Mouse (Mus musculus) heart, postnatal 14 days (tissue): ENCODE measurements at regions not wholly inside any gene's neighbourhood (a gene's known extent, or its start where the extent isn't known, plus 50 kb on each side); places are given as distances from the start of the nearest gene placed in this dataset.
A peak's percentile ranks its signal among the peaks of the same experiment; 100 is the strongest.

Experiments used
- DNase-seq, 2 experiments: peaks; one replicate each; pipeline ENCODE4 v3.0.0; 2021 to 2022
- intact Hi-C: fragments of 180-260 bp; cut with DNase I; formaldehyde crosslinking; loops from one replicate; pipeline ENCODE4 v1.15.1; 2025

DNA sequence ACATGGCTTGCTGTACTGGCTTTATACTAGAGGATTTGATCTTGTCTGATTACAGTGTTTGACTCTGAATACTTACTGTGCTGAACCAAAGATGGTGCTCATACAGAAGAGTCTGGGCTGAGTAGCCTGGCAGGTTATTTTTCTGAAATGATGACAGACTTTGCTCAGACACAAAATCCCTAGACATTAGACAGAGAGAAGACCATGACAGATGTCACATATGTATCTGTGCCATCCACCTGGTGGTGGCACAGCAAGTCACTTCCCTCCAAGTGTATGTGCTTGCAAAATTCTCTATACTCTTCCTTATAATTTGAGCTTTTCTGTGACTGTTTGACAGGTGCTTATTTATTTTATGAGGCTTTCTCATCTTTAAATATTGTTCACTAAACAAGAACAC, 80.7 kb downstream of the Gm7361 start:
- intact Hi-C loops = no loop called here
- no peak for DNase-seq

DNA sequence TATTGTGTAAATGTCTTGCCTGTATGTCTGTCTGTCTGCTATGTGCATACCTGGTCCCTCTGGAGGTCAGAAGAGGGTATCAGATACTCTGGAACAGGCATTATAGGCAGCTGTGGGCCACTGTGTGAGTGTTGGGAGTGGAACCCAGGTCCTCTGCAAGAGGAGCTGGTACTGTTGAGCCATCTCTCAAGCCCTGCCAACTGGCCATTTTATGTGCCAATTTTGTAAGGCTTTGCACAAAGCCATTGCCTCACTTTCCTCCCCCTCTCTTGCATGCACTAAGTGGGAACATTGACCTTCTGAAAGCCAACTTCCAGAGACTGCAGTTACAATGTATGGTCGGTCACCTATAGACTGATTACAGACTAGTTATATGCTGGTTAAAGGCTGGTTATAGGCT, 81.8 kb downstream of the Gm7361 start:
- DNase-seq = no peak
- intact Hi-C loops = no loop called here

DNA sequence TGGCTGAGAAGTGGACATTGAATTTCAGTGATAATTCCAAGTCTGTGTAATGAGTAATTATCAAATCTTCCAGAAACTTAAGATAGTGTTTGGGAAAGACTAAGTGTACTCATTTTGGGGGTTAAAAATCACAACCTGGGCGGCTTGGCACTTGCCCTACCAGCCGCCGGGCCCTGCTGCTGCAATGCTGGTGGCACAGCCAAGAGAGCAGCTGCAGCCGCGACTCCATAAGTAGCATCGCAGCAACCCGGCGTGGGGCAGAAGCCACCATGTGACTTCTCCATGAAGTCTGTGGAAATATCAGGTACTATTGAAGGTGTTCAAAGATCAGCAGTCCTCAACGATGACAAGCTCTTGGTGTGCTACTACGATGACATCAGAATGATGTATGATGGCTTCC, 97.7 kb downstream of the Gm7361 start:
- intact Hi-C loops = no loop called here
- DNase-seq = no peak

DNA sequence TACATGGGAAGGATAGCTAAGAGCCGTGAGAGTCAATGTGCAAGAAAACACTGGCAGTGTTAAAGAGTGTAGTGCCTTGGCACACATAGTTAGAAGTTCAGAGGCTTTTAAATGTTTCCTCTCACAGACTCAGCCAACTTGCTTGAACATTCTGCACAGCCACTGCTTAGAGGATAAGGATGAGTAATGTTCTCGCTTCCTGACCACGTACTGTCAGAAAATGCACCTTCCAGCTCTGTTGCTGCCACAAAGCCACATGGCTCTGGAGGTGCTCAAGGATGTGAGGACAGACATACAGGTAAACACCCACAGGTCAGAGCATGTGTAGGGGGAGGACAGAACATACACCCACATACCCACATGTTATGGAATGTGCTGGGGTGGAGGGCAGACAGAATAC, 101.6 kb downstream of the Gm7361 start:
- intact Hi-C loops = no loop called here
- no peak for DNase-seq

DNA sequence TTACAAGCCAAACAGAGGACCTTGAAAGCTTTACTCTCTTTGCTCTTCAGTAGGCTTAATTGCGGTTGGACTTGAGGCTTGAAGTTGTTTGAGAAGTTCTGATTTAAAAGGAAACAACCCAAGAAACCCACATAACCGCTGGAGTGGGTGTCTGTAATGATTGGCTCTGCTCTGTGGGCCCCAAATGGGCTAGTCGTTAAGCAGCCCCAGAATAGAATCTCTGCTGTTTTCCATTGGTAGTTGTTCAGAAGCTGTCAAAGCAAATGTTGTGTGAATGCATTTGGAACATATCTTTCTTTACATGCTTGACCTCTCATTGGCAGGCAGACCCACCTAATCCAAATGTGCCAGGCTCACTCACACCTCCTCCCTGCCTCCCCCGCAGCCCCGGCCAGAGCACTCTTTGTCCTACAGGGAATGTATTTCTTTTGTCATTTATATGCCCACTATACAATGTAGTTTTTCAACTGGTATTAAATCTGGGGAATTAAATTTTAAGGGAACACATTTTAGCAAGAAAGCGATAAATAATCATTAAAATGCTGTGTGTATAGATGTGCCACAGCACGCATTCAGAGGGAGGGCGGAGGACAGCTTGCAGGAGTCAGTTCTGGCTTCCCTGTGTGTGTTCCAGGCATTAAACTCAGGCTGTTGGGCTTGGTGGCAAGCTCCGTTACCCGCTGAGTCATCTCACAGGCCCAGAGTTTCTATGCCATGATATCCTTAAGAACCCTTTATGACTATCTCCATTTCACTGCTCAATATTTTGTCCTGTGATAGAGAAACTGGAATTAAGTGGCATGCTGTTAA, 116.9 kb downstream of the Gm7361 start:
- intact Hi-C loops = no loop called here
- DNase-seq = no peak

DNA sequence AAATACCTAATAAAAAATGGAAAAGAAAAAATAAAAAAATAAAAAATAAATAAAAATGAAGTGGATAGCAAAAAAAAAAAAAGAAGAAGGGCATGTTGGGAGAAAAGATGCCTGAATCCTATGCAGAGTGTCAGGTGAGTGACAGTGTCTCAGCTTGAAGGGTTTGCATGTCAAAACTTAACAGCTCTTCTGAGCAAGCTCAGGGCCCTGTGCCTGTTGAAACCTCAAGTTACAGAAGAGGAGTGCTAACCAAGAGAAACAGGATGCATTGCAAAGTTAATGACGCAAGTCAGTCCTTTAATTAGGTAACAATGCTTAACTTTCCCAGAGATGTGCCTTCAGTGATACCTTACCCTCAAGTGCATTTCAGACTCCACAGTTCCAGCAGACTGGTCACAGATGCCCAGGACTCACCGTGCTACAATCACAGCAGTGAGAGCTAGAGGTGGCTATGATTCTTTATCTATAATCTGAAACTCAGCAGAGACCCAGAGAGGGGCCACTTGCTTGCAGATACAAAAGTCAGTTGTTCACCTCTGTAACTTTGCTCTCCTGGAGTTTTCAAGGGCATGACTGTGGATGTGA, 149.7 kb downstream of the Gm7361 start:
- no peak for DNase-seq
- intact Hi-C loops = no loop called here

DNA sequence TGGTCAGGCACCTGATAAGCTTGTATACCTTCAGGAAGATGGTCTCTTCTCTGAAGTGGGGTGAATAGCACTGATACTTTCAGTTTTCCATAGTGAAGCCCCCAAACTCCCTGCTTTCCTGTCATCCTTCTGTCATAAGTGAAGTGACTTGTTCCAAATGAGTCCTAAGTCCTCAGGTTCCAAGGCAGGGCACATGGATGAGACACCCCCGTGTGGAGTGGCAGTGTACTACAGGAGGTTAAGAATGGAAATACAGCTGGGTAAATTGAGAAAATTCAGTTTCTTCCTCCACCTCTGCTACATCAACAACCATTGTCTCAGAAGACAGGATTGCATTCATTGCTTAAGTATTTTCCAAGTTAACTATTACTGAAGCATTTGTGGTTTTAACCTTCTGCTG, 155.7 kb downstream of the Gm7361 start:
- intact Hi-C loops = no loop called here
- DNase-seq = no peak

DNA sequence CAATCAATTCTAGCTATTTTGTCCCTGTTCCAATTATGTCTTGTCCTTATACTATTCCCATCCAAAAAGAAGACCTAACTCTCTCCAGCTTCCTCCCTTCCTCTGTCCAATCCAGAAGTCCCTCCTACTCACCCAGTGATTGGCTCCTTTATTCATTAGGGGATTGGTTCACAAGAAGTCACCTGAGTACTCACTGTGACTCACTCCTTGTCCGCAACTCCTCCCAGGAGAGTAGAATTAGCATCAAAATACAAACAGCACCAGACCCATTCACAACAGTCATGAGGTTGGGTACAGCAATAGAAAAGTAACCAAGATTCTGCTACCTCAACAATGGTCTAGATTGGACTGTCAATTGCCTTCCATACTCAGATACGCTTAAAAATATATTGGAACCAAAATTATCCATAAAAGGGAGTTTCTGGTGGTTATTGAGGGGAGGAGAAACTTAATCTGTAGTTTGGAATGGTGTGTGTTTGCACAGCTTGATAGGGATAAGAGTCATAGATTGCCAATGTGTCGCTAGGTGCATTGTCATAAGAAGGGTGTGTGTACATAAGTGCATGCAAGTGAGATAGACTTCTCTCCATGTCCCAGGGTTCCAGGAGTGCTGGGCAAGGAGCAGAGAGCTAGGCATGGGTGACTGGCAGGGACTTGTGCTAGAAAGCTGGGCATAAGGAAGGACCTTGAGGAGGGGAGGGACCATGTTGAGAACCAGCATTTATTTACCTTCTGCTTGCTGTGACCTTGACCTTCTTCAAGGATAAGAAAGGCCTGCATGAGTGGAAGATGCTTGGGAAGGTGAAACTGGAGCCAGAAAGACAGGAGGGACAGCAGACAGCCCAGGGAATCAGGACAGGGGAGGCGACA, 187.1 kb downstream of the Gm7361 start:
- DNase-seq = no peak
- intact Hi-C loops = no loop called here

DNA sequence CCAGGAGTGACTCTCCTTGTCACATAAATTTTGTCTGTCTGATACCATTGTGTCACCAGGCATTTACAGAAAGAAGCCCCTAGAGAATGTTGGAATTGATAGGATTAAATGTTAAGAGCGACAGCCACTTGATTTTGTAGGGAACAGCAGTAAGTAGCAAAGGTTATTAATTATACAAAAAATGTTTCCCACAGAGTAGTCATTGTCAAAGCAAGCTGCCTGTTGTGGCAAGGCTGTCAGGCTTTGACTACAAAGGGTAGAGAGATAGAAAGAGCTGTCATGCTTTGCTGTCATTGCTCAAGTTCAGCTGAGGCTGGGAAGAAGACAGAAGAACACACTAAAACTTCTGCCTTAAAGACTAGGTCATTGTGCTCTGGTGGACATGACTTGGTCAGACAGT, 193.8 kb downstream of the Gm7361 start:
- no peak for DNase-seq
- intact Hi-C loops = no loop called here

DNA sequence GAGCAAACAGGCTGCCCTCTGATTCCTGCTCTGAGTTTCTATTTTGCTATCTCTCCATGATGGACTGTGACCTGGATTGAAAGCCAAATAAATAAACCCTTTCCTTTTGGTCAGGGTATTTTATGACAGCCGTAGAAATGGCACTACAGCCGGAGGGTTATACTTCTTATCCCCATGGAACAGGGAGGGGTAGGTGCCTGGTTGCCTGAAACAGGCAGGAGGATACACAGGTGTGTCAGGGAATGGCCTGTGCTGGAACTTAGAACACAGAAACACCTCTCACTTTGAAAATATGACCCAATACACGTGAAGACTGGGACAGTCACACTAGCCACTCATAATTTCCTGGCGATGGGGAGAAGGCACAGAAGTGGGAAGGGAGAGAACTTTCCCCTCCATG, 200.1 kb downstream of the Gm7361 start:
- DNase-seq = no peak
- intact Hi-C loops = no loop called here

DNA sequence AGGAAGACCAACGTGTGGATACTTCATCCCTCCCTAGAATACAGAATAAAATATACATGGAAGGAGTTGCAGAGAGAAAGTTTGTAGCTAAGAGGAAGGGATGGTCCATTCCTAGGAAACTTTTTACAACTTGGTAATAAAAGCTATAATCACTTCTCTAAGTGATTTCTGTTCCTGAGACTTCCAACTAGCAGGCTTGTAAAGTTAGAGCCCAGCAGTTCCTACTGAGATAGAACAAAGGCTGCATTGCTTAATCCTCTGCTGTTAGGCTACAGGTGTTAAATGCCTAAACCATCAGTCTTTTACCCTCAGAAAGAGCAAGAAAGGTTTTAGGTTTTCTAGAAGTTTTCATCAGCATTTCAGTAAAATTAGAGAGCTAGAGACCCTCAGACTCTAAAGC, 209.2 kb downstream of the Gm7361 start:
- intact Hi-C loops = no loop called here
- DNase-seq = no peak

DNA sequence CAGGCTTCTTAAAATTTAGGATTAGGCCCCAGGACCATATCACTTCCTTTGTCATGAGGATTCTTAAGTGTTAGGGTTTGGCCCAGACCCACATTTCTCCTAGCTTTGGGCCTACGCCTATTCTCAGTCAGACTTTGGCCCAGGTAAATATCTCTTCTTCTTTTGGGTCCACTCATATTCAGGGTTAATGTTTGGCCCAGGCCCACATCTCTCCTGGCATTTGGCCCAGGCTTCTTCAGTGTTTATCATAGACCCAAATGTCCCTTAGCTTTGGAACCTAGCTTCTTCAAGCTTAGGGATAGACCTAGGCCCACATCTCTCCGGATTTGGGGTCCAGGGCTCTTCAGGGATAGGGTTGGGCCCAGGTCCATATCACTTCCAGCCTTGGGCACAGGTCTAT, 228.2 kb downstream of the Gm7361 start:
- intact Hi-C loops = no loop called here
- DNase-seq = no peak

DNA sequence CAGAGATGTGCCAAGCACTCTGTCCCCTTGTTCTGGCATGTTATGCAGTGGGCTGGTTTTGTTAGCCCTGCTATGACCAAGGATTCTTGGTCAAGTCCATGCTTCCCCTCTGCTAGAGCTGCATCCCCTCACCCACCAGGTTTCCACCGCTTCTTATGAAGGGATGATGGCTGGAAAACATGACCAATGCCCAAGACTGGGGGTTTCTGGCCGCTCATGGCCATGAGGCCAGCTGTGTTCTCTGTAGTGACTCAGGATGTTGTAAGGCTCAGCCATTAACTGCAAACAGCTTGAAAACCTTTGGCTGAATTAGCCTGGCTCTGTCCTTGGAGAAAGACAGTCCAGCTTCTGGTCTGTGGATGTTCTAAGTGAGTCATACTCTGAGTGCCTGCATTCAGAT, 236.5 kb downstream of the Gm7361 start:
- DNase-seq = no peak
- intact Hi-C loops = no loop called here

DNA sequence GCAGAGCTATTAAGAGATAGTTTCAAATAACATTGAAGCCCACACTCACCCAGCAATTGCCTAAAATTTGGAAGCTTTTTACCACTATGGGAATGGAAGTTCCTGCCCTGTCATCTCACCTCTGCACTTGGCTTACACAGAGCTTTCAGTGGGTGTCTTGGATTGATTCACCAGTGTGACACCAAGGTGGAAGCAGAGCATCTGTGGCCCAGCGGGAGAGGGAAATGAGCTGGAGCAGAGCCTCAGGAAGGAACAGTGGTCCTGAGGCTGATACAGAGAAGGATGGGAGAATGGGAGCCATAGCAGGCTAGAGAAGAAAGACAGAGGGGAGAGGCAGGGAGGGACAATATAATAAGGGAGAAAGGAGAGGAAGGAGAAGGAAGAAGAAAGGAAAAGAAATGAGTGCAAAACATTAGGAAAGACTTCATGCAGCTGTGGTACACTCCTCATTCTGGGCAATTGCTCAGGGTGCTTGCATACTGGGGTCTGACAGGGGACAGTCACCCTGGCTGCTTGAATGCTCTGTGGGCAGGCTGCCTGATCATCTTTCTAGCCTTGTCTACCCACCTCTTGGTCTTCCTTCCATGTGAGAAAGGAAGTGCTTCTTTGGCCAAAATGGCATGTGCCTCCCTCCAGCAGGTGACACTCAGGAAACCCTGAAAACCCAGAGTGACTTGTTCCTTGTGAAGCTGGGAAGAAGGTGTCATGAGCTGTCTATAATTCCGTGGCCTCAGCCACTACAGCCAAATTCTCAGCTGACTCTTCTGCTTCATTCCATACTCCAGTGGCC, 240.3 kb downstream of the Gm7361 start:
- no peak for DNase-seq
- intact Hi-C loops = no loop called here

DNA sequence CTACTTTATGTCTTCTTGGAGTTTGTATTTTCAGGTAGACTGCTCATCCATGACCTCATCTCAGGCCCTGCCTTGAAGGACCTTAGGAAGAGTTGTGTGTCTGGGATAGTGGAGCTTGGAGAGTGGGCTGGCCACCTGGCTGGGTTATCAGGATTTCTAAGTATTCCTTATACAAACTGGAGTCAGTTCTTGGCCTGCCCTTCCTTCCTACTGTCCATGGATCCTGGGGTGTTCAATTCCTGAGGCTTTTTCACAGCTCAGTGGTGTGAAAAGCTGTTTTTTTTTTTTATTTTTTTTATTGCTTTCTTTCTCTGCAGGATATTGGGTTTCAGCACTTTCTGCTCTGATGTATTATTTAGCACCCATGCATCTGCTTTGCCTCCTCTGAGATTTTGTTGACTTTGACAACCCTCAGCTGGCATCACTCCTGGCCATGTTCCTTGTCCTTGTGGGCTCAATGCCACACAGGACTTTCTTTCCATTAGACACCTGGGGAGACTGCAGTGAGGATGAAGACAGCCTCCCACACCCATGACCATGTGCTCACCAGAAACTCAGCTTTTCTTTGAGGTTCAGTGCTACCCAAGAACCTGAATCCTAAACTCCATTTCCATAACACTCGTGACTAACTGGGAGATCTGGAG, 252.2 kb downstream of the Gm7361 start:
- intact Hi-C loops = no loop called here
- no peak for DNase-seq

DNA sequence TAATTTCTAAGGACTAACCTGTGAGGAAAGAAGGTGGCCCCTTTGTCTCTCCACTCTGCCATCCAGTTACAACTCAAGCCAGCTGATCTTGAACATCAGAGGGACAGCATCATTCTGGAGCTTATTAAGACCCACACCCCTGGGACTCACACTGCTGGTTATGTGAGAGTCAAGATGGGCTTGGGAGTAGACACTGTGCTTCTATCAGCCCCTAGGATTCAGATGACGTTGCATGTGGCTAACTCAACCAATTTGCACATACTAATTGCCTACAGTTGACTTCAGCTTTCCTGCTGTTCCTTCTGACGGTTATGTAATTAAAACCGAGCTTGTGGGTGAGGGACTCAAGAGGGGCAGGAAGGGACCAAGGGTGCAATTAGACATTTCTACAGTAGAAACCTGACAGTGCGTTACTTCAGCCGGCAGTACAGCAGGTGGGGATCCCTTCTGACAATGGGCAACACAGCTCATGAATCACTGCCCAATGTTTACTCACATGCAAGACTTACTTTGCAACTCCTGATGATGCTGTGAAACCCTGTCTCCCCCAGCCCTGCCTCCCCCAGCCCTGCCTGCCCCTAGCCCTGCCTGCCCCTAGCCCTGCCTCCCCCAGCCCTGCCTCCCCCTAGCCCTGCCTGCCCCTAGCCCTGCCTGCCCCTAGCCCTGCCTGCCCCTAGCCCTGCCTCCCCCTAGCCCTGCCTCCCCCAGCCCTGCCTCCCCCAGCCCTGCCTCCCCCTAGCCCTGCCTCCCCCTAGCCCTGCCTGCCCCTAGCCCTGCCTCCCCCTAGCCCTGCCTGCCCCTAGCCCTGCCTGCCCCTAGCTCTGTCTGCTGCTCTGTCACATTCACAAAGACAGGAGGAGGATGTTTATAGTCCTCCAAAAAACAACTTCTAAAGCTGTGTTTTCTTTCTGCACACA, 255.8 kb downstream of the Gm7361 start:
- intact Hi-C loops = no loop called here
- no peak for DNase-seq

DNA sequence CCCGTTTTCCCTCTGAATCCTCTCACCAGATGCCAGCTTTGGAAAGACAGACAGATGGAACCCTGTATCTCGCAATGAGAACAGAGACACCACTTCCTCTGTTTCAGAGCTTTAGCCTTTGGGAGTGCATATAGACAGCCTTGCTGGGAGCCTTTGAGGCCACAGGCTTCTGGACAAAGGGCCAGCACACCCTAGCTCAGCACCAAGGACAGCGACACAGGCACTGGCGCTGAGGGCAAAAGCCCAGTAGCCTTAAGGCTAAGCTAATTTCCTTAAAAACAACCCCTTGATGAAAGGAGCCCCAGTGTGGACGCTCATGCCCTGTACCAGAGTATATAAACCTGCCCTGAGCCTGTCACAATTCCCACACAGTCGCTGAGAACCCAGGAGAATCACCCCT, 278.1 kb downstream of the Gm7361 start:
- DNase-seq = peak; percentile 37 to 62
- intact Hi-C loops = no loop called here

DNA sequence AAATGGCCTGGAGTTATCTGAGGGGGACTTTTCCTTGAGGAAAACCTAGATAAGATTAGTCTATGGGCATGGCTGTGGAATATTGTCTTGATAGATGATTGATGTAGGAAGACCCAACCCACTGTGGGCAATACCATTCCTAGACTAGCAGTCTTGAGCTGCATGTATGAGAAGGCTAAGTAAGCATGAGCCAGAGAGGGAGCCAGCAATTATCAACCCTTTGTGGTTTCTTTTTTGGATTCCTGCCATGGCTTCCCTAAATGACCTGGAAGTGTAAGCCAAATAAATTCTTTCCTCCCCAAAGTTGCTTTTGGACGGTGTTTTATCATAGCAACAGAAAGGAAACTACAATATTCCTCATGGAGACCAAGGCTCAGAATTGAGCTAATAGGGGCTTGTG, 253.7 kb upstream of the Dpp6 start:
- intact Hi-C loops = no loop called here
- DNase-seq = no peak

DNA sequence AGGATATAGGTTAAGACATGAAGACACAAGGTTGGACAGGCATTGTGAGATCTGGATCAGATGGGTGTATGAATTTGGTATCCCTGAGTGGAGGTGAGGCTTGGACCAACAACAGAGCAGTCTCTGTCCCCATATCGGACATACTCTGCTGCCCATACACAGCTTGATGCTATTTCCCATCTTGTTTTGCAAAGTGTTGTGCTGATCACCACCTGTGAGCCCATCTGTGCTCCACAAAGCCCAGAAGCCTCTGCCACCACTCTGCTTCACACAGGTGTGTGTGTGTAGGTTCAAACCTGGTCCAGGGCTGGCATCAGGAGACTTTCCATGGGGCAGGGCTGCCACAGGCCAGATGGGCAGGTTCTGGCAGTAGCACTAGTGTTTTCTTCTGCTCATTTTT, 252.9 kb upstream of the Dpp6 start:
- intact Hi-C loops = no loop called here
- DNase-seq = no peak
